Mouse (Mus musculus): ENCODE measurements at regions not wholly inside any gene's neighbourhood (a gene's known extent, or its start where the extent isn't known, plus 50 kb on each side); places are given as distances from the start of the nearest gene placed in this dataset.

DNA sequence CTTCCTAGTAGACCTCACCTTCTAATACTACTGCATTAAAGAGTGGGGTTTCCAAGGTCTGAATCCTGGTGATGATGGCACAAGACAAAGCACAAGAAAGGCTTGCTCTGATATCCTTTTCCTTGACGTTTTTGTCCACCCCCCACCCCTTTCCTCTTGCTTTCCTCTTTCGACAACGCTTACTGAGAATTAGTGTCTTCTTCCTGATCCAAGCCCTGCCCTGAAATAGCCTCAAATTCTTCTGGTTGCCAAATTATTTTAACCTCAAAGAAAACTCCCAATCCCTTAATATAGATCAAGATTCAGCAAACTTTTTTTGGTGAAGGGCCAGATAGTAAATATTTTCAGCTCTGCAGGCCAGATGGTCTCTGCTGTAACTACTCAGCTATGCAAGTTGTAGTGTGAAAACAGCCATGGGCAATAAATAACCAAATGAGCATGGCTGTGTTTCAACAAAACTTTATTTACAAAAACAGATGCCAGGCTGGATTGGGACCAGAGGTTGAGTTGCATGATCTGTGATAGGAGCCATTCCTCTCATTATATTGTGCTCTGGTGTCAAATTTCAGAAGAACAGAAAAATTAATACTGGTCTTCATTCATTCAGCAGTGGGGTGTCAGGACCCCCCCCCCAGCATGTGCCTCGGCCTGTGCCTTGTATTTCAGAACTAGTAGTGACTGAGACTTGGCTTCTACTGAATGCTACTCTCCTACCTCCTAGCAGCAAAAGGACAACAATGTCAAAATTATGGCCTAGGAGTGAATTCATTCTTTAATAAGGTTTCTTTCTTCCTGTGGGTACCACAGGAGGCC, 218.5 kb upstream of the Nrip1 start:
- DNase-seq (ENCODE audit: low spot score), result no peak

DNA sequence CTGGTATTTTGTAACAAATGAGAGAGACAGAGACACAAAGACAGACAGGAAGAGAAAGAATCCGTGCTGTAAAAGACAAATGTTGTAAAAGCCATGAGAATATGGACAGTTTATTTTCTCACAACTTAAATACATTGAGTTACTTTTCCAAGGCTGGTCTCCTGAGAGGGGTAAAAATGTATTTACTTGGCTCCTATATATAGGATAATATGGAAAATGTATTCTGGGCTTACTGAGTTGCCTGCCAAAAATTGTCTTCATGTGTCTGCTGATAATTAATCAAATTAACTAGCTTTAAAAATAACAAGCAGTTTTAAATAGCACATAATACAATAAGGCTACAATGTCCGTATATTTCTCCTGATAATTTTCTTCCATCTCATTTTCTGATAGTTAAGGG, 216.2 kb upstream of the Nrip1 start:
- DNase-seq (ENCODE audit: low spot score), result no peak

DNA sequence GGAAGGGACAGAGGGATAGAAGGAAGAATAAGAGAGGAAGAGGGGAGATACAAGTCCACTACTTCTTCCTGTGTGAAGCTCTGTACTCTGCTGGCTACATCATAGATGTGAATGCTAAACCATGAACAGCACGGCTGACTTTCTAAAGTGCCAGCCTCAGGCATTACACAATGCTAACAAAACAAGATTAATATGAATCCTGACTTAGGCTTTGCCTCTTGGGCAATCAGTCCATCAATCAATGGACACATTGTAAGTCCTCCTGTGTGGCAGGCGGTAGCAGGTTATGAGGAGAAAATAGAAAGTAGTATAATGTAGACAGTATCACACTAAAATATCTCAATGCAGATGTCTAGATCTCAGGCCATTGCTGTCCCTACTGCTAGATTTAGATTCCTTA, 203.6 kb upstream of the Nrip1 start:
- DNase-seq (ENCODE audit: low spot score), result no peak

GRCm38 (mm10) chr16:76575281-76575680, 201.7 kb upstream of the Nrip1 start:
- DNase-seq (ENCODE audit: low spot score), result no peak

GRCm38 (mm10) chr16:76566220-76566619, 192.6 kb upstream of the Nrip1 start:
- DNase-seq (ENCODE audit: low spot score), result no peak

DNA sequence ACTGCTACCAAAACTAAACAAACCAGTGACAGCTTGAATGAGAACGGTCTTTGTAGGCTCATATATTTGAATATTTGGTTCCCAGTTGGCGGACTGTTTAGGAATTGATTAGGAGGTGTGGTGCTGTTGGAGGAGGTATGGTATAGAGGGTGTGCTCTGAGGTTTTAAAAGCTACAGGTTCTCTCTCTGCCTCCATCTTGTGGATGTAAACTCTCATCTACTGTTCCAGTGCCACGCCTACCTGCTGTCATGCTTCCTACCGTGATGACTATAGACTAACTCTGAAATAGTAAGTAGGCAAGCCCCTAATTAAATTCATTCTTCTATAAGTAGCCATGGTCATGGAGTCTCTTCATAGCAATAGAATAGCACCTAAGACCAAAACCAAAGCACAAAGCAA, 181.2 kb upstream of the Nrip1 start:
- DNase-seq (ENCODE audit: low spot score), result no peak

DNA sequence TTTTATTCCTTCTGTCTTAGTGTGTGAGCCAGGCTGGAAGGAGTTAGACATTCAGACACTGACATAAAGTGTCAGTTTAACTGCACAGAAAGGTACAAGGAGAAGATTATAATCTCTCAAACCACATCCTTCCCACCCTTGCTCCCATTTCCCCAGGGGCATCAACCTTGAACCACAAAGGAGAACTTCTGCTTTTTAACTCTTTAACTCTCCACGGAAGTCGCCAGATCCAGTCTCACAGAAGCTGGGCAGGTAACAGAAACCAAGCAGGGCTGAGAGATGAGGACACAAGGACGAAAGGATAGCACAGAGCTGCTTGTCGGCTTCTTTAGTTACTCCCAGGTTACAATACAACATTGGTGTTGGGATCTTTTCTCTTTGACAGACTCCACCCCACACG, 176.0 kb upstream of the Nrip1 start:
- no peak for DNase-seq (ENCODE audit: low spot score)

GRCm38 (mm10) chr16:76547087-76547486, 173.5 kb upstream of the Nrip1 start:
- no peak for DNase-seq (ENCODE audit: low spot score)

- no peak for DNase-seq (ENCODE audit: low spot score)
Measured at GRCm38 (mm10) chr16:76546632-76547031, 173.0 kb upstream of the Nrip1 start.

GRCm38 (mm10) chr16:76545942-76546341, 172.3 kb upstream of the Nrip1 start:
- no peak for DNase-seq (ENCODE audit: low spot score)

GRCm38 (mm10) chr16:76544972-76545371, 171.3 kb upstream of the Nrip1 start:
- DNase-seq (ENCODE audit: low spot score), result no peak

- no peak for DNase-seq (ENCODE audit: low spot score)
Measured at GRCm38 (mm10) chr16:76540964-76541363, 167.3 kb upstream of the Nrip1 start.

DNA sequence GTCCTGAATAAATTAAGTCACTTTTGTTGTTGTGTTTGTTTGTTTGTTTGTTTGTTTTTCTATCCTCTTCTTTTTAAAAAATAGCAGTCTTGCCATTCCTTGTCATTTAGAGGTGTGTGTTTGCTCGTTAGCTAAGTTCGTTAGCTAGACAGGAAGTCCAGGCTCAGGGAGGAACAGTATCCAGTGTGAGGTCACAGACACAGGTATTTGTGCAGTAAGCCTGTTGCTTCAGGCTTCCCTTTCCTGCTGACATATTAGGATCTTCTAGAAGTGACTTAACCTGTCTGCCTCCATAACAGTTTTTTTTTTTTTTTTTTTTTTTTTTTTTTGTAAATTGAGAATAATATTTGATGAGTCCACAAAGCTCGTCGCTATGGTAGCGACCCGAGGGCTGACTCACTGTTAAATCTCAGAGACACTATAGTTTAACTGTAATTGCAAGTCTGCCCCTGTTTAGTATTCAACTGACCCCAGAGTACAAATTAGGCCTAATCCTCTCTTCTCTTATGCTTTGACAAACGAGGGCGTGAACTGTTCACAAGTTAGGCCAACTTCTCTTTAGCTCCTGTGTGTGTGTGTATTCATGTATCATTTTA, 166.8 kb upstream of the Nrip1 start:
- DNase-seq (ENCODE audit: low spot score), result no peak

DNA sequence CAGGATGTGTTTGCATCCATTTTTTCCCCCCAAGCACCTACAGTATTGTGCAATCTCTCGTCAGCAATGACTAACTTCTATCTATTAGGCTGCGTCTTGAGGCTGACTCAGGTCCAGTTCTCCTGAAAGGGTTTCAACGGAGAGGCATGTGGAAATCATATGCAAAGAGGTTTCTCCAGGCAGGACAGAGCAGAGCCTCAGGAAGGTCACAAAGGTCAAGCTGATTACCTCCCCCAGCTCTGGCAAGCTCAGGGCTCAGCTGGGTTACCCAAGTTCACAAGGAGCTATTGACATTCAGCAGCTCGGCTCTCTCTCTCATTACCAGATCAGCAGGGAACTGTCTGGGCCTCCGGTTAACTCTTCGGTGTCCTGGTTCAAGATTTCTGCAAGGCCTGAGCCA, 166.0 kb upstream of the Nrip1 start:
- no peak for DNase-seq (ENCODE audit: low spot score)

GRCm38 (mm10) chr16:76537871-76538270, 164.2 kb upstream of the Nrip1 start:
- DNase-seq (ENCODE audit: low spot score), result no peak

DNA sequence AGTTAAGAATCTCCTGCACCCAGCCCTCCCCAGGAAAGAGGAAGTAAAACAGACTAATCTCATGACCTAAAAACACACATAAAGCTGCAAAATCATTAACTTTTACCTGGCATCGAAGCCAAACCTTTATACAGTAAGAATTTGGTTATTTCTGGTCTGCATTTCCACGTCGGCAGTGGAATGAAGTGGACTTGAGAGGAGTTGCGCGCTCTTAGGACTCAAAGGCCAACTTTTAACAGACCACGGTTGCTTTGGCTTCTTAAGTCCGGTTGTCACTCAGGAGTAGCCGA, 159.2 kb upstream of the Nrip1 start:
- DNase-seq (ENCODE audit: low spot score), result no peak

DNA sequence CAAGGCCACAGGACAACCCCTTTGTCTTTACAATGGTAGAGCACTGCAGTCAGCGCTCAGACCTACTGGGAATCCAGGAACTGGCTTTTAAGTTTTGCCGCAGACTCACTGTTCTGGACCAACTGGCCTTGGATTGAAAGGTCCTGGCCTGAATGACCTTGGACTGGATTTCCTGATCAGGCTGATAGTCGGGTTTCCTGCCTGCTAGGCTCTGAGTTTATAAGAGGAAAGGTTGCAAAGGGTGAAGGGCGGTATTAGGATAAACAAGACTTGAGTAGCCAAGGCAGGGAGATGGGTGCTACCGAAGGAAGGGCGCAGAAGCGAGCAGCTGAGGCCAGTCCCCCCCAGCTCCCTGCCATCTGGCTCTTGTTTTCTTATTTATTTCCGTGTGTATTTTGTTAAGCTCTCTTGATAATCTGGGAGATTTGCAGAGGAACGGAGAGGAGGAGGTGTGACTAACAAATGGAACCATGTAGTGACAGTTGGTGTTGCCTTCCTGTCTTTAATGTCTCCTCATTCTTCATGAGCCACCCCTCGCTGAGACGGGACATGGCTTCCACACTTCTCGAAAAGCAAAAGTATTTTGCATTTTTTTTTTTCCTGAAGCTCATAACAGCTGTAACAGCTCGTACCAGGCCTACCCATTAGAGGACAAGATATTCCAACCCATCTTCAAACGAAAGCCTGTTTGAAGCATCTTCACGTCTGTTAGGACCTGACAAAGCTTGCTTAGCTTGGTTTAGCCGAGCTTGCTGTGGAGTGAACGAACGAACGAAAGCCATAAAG, 158.7 kb upstream of the Nrip1 start:
- no peak for DNase-seq (ENCODE audit: low spot score)

GRCm38 (mm10) chr16:76530886-76531285, 157.3 kb upstream of the Nrip1 start:
- no peak for DNase-seq (ENCODE audit: low spot score)

- DNase-seq (ENCODE audit: low spot score), result no peak
Measured at GRCm38 (mm10) chr16:76529613-76530012, 156.0 kb upstream of the Nrip1 start.

- DNase-seq (ENCODE audit: low spot score), result no peak
Measured at GRCm38 (mm10) chr16:76527106-76527949, 153.7 kb upstream of the Nrip1 start.

GRCm38 (mm10) chr16:76525563-76525962, 151.9 kb upstream of the Nrip1 start:
- no peak for DNase-seq (ENCODE audit: low spot score)

GRCm38 (mm10) chr16:76524921-76525320, 151.3 kb upstream of the Nrip1 start:
- DNase-seq (ENCODE audit: low spot score), result no peak
